28 mouse cellular contexts compared by ENCODE assay signal in the genomic region with DNA sequence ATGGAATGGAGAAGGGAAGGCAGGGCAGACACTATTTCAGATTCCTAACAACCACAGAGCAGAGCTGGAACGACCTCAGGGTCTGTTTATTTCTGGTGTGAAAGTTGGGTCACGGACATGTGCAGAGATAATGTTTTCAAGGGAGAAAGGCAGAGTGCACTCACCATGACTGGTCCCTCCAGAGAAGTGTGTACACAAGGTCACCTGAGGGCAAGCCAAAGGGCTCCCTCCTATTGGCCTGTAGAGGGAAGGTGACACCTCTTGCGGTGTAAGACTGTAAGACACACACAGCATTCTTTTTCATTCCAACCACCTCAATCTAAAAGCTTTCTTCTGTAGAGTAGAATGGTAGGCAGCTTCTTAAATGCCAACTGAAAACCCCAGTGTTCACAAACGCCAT. TPM values are rescaled to one million over a fixed set of nuclear protein-coding genes. Genes with fewer than 3 reads are reported as not detected.
DNase-seq lines count a peak whose midpoint lies in the region; ATAC-seq lines count a peak whose summit lies in the region.
"Had no signal": no experiment of that assay in that cellular context is flagged by ENCODE, and none has a peak within 500 bp of the region (broad histone marks: within the 10 kb centered on the region; RNA-seq: fewer than 3 reads in every experiment).

No protein-coding gene starts in this region.

- peaks cover 94% of the 10 kb centered on the region for H3K4me1 ChIP-seq in megakaryocyte, embryonic 14.5 days
- no peaks in the 10 kb centered on the region for H3K4me1 ChIP-seq in forebrain, embryonic 16.5 days (replicated peaks; ENCODE audit: control insufficient read depth, insufficient read depth, low read length)
- H3K4me1 ChIP-seq: embryonic facial prominence, embryonic 10.5 days; embryonic facial prominence, embryonic 15.5 days; forebrain, embryonic 12.5 days; heart, embryonic 10.5 days; heart, embryonic 15.5 days; midbrain, embryonic 12.5 days; neural tube, embryonic 13.5 days had no signal

- no peaks in the 10 kb centered on the region for H3K27me3 ChIP-seq in megakaryocyte, embryonic 14.5 days (replicated peaks)
- no peaks in the 10 kb centered on the region for H3K27me3 ChIP-seq in forebrain, embryonic 16.5 days (replicated peaks; ENCODE audit: control insufficient read depth, insufficient read depth, low read length)
- H3K27me3 ChIP-seq: CH12.LX; embryonic facial prominence, embryonic 15.5 days; heart, embryonic 15.5 days; neural tube, embryonic 13.5 days had no signal

- 78% methylated on average over 4 of the region's 4 CpGs for WGBS in forebrain, embryonic 16.5 days

- H3K36me3 ChIP-seq in megakaryocyte, embryonic 14.5 days (replicated peaks; ENCODE audit: low read length): peaks cover 79% of the 10 kb centered on the region
- no peaks in the 10 kb centered on the region for H3K36me3 ChIP-seq in forebrain, embryonic 16.5 days (ENCODE audit: control insufficient read depth, insufficient read depth)
- H3K36me3 ChIP-seq: embryonic facial prominence, embryonic 10.5 days; embryonic facial prominence, embryonic 15.5 days; forebrain, embryonic 12.5 days; heart, embryonic 10.5 days; heart, embryonic 15.5 days; midbrain, embryonic 12.5 days; neural tube, embryonic 13.5 days had no signal

- peak; percentile 83 for DNase-seq in heart, adult 11 months
- no peak for DNase-seq in heart, adult 18-20 months
- DNase-seq in skeletal muscle tissue, adult 2 months (ENCODE audit: low read depth, low spot score): peak; percentile 33
- DNase-seq in frontal cortex, postnatal 25 days (ENCODE audit: low spot score in 2 of 2): no peak
- DNase-seq: adrenal gland, postnatal 36 days; cerebellum, adult 18-20 months; cerebellum, postnatal 25 days; kidney, postnatal 10 days; liver; lung, adult 2 months; lung, postnatal 14 days; thymus, postnatal 25 days had no signal

- H3K27ac ChIP-seq in forebrain, embryonic 16.5 days (ENCODE audit: low read length): no peak overlapping the region
- H3K27ac ChIP-seq: embryonic facial prominence, embryonic 10.5 days; embryonic facial prominence, embryonic 15.5 days; forebrain, embryonic 12.5 days; heart, embryonic 10.5 days; heart, embryonic 15.5 days; liver, embryonic 14.5 days; midbrain, embryonic 12.5 days; neural tube, embryonic 13.5 days had no signal

- no peaks in the 10 kb centered on the region for H3K9me3 ChIP-seq in megakaryocyte, embryonic 14.5 days
- H3K9me3 ChIP-seq in forebrain, embryonic 16.5 days (ENCODE audit: control insufficient read depth, low read length): no peaks in the 10 kb centered on the region
- H3K9me3 ChIP-seq: embryonic facial prominence, embryonic 10.5 days; embryonic facial prominence, embryonic 15.5 days; forebrain, embryonic 12.5 days; heart, embryonic 10.5 days; heart, embryonic 15.5 days; midbrain, embryonic 12.5 days had no signal

- ATAC-seq in megakaryocyte, adult 5-6 weeks (ENCODE audit: poor library complexity, severe bottlenecking): no peak
- ATAC-seq in activated CD4-positive, CD25-positive, alpha-beta regulatory T cell, adult 4 months: peak; percentile 84
- no peak for ATAC-seq in forebrain, embryonic 16.5 days
- ATAC-seq: hindbrain, embryonic 16.5 days; intestine, embryonic 16.5 days had no signal

- no peak overlapping the region for H3K4me2 ChIP-seq in forebrain, embryonic 16.5 days (ENCODE audit: low read length)
- H3K4me2 ChIP-seq: embryonic facial prominence, embryonic 15.5 days; forebrain, embryonic 12.5 days; heart, embryonic 15.5 days; midbrain, embryonic 12.5 days; neural tube, embryonic 13.5 days had no signal

- H3K4me3 ChIP-seq in megakaryocyte, embryonic 14.5 days (replicated peaks): peak overlapping the region; percentile 19
- no peak overlapping the region for H3K4me3 ChIP-seq in forebrain, embryonic 16.5 days (replicated peaks; ENCODE audit: low read length)
- H3K4me3 ChIP-seq: embryonic facial prominence, embryonic 10.5 days; embryonic facial prominence, embryonic 15.5 days; forebrain, embryonic 12.5 days; heart, embryonic 10.5 days; heart, embryonic 15.5 days; midbrain, embryonic 12.5 days; myocyte; neural tube, embryonic 13.5 days had no signal

- no peak overlapping the region for H3K9ac ChIP-seq in forebrain, embryonic 16.5 days (replicated peaks; ENCODE audit: low read depth, low read length)
- H3K9ac ChIP-seq: embryonic facial prominence, embryonic 15.5 days; forebrain, embryonic 12.5 days; heart, embryonic 15.5 days; liver, embryonic 14.5 days; midbrain, embryonic 12.5 days; neural tube, embryonic 13.5 days had no signal

RNA-seq across cellular contexts. Expression of a gene that starts 9.6 kb away (rescaled TPM):
- 1 to 10 TPM; 3.7 to 5.6 TPM for total RNA-seq in heart, adult 18-20 months (2021)
- polyA plus RNA-seq in megakaryocyte, embryonic 14.5 days (2012; ENCODE audit: insufficient read depth, low replicate concordance): 11.0 and 22.0 TPM in 2 replicates
- total RNA-seq in megakaryocyte, adult 5-6 weeks (2015): 3.2 and 4.3 TPM in 2 replicates
- total RNA-seq in megakaryocyte, adult 5-6 weeks (2017): 3.5 and 3.9 TPM in 2 replicates
- polyA plus RNA-seq in activated CD4-positive, CD25-positive, alpha-beta regulatory T cell, adult 4 months (2017; shearing (Covaris generic)): 100 to 1,000 TPM; 118 to 125 TPM
- polyA plus RNA-seq in forebrain, embryonic 16.5 days (2015; fragmentation: Nextera tagmentation; extraction: Ambion mirVana): 3.0 and 4.4 TPM in 2 replicates
- total RNA-seq: CH12.LX had no signal

Comparison
In these comparisons a context has a peak if more than half of its experiments do, and no peak if none do; other contexts are left out.
1. DNase-seq: peak in heart, adult 11 months (single experiment) and skeletal muscle tissue, adult 2 months (single experiment); none in heart, adult 18-20 months (0 of 2) and frontal cortex, postnatal 25 days (0 of 2).